Mouse (Mus musculus) urinary bladder, adult 18-20 months (tissue): ENCODE results near the gene Fbln5.

Source experiments
- DNase-seq, 2 experiments: peaks; one replicate each; pipeline ENCODE4 v3.0.0; 2022; ENCODE audit warnings: low spot score in 2 of 2, mixed read lengths in 2 of 2

The Fbln5 gene

DNA sequence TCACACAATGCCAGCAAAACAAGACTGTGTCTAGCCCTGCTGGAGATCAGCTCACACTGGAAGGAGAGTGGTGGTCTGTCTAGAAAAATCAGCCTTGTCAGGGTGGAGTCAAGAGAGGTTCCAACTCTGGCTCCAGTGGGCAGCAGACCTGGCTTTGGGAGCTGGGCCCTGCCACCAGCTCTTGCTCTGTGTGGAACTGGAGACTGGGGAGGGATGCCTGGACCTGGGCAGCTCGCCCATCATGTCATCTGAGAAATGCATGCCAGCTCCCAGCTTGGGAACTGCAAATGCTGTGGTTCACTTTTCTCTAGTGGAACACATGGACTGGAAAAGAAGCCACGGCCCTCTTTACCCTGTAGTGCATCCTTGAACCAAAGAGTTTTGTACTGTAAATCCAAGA lies 8.3 kb downstream of the Fbln5 start:
- no peak for DNase-seq

DNA sequence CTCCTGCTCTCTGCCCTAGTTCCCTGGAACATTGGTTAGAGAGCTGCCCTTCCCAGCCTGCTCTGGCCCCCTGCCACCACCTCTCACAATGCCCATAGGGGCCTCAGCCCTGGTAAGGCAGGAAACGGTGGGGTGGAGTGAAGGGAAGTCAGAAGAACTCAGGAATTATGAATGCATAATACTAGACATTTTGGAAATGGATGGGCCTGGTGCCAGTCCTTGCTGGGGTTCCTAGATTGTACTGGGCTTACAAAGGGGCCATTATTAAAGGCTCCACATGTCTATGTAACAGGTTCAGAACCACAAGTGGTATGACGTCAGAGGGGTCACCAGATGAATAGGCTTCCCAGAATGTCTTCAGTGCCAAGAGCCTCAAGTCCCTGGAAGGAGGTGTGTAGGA lies 11.5 kb downstream of the Fbln5 start:
- no peak for DNase-seq

DNA sequence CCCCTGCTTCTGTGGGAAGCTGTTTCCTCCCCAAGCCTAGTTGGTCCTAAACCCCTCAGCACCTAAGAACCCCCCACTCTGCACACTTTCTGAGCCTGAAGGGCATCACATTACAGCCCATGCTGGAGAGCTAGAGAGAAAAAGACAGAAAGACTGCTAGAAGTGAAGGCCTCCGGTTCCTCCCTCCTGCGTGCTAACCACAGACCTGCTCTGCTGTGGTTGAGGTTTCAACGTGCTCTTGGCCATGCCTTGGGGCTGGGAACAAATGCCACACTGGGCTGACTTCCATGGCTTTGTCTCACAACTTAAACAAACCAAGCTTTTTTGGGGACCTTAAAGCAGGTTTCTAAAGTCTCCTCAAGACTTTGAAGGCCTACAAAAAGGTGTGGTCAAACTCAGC lies 16.4 kb downstream of the Fbln5 start:
- DNase-seq = no peak

DNA sequence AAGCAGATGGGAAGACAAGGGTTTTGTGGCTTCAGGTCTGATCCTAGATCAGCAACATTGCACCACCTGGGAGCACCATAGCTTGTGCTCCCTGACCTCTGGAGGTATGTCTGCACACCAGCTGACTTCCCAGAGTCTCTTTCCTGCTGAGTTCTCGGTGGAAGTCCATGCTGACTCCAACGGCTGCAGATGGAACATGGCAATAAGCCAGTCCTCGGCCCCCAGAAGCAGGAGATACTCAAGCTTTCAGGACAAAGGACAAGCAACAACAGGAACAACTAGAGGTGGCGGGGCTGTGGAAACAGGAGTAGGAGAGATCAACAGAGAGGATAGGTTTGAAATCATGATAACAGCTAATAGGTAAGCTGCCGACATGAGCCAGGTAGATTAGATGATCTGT lies 17.1 kb downstream of the Fbln5 start:
- no peak for DNase-seq

DNA sequence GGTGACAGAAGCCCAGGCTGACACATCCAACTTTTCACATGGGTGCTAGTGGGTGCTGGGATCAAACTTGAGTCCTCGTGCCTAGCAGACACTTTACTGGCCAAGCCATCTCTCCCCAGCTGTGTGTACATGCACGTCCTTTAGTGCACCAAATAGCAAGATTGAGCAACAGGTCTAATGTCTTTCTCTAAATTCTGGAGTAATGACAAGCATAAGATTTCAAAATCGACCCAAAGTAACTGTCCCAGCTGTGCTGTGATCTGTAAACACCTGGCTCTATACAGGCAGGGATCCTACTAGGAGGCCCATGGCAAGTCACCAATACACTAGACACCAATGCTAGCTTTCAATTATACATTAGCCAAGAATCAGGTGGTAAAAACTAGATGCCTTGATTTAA lies 17.8 kb downstream of the Fbln5 start:
- DNase-seq = no peak

DNA sequence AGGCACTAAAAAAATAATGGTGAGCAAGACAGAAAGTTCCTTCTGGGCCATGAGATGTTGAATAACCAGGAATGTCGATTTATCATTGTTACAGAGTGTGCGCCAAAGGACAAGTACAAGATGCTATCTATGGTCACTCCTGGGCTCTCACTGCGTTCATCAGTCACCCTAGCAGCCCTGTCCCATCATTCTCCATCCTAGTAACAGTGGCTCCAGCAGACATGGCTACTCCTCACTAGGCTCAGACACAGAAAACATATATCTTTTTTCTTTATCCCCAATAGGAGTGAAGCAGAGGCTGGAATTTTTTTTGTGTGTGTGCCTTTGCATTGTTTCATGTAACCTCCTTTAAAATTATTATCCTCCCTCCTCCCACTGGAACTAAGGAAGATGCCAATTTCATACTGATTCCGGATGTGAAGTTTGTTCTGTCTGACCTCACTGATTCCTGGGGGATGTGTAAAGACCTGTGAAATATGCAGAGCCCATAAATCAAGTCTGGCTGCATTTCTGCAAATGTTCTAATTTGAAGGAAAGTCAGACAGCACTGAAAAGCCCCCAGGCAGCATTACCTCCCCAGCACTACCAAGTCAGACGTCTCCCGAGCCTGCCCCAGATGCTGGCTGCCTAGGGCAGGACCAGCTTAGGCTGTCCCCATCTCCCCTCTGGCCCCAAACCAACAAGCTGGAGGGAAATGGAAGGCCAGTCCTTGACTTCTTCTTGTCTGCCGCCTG lies 20.5 kb downstream of the Fbln5 start:
- no peak for DNase-seq

DNA sequence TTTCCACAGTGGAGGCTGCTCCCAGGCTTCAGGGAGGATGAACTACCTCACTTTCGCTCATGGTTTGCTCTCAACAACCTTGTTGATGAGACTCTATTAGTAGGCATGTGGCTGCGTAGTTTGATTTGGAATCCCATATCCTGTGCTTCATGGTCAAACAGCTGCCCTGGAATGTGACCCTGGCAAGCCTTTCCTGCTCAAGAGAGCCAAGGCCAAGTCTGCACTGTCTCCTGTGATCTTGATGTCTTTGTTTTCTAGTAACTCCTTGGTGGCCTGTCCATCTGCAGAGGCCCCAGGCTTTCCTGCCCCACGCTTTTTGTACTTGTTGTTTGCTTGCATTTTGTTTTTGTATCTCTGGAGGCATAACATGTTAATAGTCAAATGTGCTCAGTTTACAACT lies 24.4 kb downstream of the Fbln5 start:
- DNase-seq = no peak

DNA sequence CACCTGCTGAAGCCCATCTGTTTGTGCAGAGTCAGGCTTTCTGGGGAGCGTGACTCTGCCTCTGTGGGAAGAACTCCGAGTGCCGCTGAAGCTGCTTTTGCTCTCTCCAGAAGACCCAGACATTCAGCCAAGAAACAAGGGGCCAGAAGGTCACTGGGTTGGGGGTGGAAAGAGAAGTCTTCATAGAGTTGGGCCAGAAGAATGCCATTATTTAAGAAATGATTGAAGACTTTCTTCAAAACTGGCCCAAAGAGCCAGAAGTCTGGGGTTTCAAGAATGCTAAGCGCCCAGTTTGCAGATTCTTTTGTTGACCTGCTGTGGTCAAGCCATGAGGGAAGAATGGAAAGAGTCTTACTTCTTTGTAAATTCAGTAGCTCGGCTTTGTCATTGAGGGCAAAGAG lies 25.6 kb downstream of the Fbln5 start:
- DNase-seq = no peak

DNA sequence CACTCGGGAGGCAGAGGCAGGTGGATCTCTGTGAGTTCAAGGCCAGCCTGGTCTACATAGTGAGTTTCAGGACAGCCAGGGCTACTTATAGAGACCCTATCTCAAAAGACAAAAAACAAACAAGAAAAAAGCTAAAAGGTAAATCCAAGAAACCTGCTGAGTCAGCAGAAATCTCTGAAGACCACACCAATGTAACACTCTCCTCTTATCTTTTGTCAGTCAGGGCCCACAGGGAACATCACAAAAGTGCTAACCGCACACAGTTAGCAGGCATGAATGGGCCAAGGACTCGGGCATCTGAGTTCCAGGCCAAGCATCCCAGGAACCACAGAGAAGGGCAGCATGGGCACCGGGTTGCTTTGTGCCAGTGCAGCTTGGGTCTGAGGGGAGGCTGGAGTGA lies 26.2 kb downstream of the Fbln5 start:
- no peak for DNase-seq

DNA sequence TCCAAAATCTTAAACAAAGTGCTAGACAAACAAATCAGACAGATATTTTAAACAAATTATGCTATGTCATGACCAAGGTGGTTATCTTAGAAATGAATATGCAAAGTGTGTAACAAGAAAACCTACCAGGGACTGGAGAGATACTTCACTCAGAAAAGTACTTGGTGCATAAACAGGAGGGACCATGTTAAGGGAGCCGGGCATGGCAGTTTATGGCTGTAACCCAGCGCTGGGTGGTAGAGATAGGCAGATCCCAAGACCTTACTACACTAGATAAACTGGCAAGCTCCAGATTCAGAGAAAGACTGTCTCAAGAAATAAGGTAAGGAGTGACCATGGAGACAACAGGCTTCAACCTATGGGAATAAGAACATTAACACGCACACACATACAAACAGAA lies 29.1 kb downstream of the Fbln5 start:
- no peak for DNase-seq

DNA sequence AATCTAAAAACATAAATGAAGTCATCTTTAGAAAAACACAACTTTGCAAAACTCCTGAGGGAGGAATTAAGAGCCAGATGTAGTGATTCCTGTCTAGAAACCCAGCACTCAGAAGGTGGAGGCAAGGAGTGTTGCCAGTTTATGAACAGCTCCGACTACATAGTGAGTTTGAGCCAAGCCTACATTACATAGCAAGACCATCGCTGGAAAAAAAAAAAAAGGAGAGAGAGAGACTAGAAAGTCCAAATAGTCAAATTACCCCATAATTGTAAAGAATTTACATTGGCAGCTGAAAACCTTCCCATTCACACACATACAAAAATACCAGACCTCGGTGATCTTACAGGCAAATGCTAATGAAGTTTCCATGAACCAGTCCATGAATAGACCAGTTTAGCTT lies 29.6 kb downstream of the Fbln5 start:
- no peak for DNase-seq

DNA sequence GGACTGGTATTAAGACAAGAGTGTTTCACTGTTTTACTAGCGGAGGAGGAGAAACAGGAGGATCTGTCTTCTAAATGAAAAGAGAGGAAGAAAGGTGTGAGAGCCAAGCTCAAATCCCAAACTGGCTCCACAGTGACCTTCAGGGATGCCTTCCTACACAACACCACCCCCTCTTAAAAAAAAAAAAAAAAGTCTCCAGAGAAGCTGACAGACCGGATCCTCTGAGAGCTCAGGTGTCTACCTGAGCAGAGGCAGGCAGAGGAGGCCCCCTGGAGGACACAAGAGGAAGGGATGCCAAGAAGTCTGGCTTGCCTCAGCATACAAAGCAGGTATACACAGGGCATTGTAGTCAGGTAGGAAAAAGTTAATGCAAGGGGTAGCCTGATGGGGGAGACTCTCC lies 36.1 kb downstream of the Fbln5 start:
- DNase-seq = no peak

DNA sequence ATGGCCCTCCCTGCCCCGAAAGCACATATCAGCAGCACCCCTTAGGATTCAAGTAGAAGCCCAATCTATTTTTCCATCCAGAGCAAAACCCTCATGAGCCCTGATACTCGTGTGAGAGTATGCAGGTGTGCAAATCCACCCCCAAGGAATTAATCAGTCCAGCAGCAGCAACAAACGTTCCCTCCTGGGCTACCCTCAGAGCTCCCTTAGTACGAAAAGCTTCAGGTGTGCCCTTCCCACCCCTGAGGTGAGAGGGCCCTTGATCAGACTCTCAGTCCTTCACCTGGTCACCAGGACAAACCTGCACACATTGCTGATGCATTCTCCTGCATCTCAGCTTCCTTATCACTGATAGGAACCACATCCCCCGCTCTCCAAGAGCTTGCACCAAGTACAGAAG lies 37.9 kb downstream of the Fbln5 start:
- DNase-seq = no peak

DNA sequence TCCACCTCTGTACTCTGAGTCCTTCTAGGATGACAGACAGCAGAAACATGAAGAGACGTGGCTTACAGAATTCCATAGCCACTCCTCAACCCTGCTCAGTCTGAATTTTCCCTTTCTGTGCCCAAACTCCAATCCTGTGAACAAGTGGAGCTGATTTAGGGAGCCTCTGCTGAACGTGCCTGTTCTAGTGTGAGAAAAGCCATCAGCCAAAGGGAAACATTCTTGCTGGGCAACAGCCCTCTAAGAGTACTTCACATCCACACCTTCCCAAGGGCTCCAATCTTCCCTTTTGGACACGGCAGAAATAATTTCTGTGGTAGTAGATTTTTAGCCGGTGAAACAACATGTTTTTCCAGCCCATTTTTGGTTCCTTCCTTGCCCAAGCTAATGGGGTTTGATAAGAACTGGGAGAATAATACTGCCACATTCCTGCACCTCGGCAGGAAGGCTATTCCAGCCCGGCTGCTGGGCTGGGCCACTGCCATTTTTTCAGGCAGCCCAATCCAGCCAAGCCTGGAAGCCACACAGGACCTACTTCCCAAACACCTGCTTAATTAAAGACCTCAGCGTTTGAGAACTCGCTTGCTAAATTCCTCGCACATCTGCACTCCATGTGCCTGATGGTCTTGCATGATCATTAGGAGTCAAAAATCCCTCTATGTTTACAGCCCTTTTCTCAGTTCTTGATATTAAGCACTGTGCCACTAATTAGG lies 41.1 kb downstream of the Fbln5 start:
- DNase-seq = no peak

DNA sequence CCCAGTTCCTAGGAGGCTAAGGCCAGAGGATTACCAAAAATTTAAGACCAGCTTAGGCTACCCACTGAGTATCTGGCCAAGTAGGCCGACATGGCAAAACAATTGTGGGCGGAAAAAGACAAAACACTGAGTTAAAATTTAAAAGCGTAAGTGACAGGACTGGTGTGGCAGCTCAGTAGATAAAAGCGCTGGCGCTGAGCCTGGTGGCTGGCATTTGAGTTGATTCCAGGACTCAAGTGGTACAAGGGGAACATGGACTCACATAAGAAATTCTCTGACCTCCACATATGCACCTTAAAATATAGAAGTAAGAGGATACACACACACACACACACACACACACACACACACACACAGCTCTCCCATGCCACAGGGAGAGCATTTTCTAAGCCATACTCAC lies 42.5 kb downstream of the Fbln5 start:
- no peak for DNase-seq

DNA sequence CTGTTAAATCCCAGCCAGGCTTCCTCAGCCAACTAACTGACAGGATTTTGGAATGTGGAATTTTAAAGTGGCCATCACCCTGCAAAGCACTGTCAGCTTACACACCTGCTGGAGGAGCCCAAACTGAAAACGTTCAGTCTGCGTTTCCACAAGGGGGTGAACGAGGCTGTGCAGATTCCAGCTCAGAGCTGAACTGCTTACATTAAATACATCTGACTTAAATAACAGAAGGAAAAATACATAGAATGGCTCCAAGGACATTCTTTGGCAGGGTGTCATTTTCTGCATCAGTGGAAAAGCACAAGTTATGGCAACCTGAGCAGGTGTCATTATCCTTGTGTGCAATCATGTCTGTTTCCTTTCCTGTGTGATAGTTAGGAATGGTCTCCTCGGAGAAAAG lies 44.7 kb downstream of the Fbln5 start:
- DNase-seq = no peak

DNA sequence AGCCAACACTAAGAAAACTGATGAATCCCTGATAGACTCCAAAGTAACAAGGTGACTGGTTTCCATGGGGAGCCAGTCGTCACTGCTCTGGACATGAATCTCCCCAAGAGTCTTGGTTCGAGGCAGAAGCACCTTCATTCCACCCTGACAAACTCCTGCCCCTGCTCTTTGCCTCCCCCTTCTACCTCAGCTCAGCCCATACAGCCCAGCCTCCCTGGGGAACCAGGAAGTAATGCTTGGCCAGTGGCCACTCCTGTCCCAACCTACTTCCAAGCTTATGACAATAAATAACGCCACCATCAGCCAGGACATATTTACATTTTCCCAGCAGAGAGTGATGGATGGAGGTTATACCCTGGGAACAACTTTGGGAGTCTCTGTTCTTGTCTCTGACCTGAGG lies 45.9 kb downstream of the Fbln5 start:
- no peak for DNase-seq

DNA sequence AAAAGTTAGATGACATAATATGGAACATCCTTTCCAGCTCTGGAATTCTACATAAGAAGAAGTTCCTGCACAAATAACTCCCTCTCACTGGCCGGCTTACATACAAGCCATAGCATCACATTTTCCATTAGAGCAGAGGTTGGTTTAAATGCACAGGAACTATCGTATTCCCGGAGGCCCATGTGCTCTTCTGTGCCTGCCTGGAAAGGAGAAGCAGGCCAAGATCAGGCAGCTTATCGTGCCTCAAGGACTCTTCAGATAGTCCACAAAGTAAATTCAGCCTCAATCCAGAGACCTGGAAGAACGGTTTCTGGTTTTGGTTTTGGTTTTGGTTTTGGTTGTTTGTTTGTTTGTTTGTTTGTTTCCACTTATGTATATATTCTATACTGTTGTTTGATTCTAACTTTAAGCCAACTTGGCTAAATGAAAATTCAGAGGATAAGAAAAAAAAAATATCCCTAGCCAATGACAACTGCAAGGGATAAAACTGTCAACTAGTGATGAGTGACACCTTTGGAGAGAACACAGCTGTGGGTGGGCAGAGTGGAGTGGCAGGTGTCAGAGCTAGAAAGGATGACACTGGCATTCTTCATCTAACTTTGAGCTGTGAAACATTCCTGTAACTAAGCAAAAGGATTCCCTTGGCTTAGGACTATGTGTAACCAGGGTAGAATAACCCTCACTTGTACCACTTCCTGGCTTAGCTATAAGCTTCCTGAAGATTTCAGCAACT lies 48.4 kb downstream of the Fbln5 start:
- no peak for DNase-seq

DNA sequence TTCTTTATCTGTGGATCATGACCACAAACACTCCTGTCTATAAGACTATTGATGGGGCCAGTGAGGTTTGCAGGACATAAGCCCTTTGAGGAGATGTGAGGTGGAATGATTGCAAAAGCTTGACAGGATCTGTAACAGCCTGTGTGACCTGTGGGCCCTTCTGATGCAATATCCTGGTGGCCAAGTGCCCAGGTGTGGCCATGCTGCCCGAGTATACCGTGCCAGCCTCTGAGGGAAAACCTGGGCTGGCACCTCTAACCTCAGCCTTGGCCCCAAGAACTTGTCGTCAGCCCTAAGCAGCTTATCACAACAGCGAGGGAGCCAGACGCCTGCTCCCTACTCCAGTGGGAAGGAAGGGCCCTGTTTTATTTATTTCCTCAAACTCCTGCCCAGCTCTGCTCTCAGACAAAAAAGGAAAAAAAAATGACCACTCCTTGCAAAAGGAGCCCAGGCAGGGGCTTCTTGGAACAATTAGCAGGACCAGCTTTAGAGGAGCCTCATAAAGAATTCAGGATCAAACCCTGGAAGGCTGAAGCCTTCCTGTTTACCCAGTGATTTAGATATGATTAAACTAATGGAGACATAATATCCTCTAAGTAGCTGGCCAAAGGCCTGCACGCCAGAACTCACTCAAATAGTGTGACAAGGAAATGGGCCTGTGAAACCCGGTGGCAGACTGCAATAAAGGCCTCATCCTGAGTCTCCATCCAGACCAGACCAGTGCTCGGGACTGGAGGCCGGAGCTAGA lies 51.4 kb downstream of the Fbln5 start:
- DNase-seq = peak; percentile 43 to 66

DNA sequence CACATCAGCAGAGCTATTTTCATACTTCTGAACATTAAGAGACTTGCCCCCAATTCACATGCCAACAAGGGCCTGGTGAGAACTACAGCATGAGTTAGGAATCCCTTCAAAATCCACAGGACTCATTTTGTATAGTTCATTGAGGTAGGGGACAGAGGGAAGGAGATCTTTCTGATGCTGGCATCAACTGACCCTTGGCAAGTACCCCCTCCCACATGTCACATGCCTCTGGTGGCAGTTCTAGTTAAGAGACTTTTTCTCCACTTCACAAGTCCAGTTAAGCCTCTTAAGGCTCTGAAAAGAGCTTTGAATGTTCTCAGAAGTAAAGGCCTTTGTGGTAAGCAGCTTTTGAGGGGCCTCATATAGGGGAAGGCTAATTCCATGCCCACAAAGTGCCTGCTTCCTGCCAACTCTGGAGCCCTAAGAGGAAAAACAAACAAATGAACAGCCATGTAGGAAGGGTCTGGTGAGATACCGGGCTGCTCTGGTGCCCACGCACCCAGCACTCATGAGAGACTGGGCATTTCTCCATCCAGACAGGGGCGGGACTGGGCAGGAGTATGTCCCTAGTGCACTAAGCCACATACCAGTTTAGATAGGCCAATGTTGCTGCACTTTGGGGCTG lies 52.5 kb downstream of the Fbln5 start:
- no peak for DNase-seq

DNA sequence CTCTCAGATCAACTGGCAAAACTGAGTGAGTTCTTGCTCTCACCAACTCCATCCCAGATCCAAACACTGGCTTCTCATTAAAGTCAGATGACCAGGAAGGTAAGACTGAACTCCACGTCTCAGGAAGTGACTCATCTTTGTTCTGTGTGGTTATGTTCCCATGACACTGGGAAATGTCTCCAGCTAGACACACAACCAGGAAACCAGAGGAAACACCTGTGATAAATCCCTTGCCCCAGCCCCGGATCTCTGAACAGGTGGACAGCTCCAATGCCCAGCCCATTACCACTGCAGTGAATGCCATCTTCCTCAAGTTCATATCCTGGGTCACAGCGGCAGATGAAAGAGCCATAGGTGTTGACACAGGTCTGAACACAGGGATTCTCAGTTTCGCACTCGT lies 54.0 kb downstream of the Fbln5 start:
- no peak for DNase-seq

DNA sequence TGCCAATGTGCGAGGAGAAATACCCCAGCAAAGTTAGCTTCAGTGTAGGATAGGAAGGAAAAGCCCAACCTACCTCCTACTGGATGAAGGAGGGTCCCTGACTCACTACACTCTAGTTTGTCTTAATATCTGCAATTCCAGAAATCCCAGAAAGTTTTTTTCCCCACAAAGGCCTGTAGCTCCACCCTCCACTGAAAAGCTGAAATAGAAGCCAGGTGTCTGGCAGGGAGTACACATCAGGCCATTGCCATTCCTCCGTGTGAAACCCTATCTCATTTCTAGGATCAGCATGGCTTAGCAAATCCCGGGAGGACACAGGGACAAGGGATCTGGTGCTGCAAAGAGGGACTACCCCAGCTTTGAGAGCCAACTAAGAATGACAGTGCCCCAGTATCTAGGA lies 55.8 kb downstream of the Fbln5 start:
- DNase-seq = no peak
